Mouse (Mus musculus) heart, postnatal 14 days (tissue): Measurements from ENCODE around the gene Cend1. TPM values are rescaled to one million over a fixed set of nuclear protein-coding genes. Genes with fewer than 3 reads are reported as not detected.
"Not testable (repeated sequence)": the region's sequence is repeated elsewhere in the genome, so short reads cannot be mapped to it uniquely, and the experiment has no call there.

Experiments
- DNase-seq, 2 experiments: peaks; one replicate each; pipeline ENCODE4 v3.0.0; 2021 to 2022
- intact Hi-C: fragments of 180-260 bp; cut with DNase I; formaldehyde crosslinking; loops from one replicate; pipeline ENCODE4 v1.15.1; 2025
- total RNA-seq, 2 experiments: library from RNA; stranded (reverse); gene quantifications; 2 replicates each; pipeline ENCODE4 v1.2.3; 2021

Gene Cend1
- total RNA-seq, 2 experiments from 2014 or later, result 1.5 to 1.7 TPM

DNA sequence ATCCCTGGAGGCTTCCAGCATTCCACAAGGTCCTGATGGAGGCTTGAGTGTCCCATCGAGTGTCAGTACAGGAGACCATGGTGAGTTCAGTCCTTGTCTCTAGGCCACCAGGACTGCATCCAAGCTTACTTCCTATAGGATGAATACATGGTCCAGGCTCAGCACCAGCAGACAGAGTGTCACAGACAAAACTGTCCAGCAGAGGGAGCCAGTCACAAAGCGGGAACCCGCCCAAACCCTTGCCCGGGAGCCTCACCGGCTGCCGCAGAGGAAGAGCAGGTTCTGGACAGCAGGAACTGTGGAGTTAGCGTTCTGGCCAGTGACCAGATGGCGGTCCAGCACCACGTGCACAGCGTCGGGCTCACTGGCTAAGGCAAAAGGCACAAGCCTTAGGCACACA lies 20.5 kb downstream of the Cend1 start:
- intact Hi-C loops, result loop anchor here (1.0 to 2.0 kb wide), 2 partner anchors 28 to 116 kb away; partner anchors contain the start of gene Slc25a22
- DNase-seq, result peak; percentile 87 to 93

DNA sequence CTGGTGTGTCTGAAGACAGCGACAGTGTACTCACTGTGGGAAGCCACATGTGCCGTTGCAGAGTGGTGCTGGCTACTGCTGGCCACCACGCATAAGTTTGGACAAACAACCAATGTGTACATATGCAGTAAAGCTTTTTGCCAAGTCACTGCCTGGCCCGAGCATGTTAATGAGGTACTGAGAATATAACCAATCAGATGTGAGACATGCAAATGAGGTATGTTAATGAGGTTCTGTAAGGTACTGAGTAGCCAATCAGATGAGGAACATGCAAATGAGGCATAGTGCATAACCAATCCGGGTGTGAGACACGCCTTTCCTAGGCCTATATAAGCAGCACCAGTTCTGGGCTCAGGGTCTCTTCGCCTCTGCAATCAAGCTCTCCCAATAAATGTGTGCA lies 21.6 kb downstream of the Cend1 start:
- intact Hi-C loops, result loop anchor here (2.0 kb wide), 1 partner anchor 117 kb away; no protein-coding TSS in a partner anchor
- not testable (repeated sequence) for DNase-seq

DNA sequence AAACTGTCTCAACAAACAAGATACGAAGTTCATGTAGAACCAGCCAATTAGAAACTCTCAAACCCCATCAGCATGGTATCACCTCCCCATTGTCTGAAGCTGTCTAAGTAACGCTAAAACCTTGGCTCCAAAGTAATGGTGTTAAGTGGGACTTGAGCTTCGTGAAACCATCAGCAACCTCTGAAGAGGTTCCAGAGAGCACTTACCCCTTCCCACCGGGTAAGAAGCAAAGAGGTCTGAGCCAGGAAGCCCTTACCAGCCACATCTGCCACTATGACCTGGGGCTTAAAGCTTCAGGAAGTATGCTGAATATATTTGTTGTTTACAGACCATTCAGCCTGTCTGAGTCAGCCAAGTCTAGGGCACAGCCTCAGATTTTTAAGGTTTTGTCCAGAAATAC lies 23.8 kb downstream of the Cend1 start:
- intact Hi-C loops, result no loop called here
- no peak for DNase-seq

GRCm38 (mm10) chr7:141403305-141403704 lies 26.0 kb downstream of the Cend1 start:
- peak; percentile 62 to 73 for DNase-seq
- intact Hi-C loops, result no loop called here

DNA sequence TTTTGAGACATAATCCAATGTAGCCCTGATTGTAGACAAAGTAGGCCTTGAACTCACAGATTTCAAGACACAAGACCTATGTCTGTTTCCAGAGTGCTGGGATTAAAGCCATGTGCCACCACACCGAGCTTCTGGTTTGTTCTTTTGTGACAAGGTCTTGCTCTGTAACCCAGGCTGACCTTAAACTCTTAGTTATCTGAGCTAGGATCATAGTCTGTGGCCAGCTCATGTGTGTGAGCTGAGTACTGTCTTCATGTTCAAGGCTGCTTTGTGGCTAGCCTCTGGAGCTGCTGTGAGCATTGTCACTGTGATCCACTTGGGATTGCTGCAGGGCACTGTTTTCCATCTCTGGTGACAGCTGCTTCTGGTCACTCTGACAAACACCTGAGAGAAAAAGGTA lies 33.9 kb downstream of the Cend1 start:
- no peak for DNase-seq

GRCm38 (mm10) chr7:141394771-141395170 lies 34.5 kb downstream of the Cend1 start:
- intact Hi-C loops, result no loop called here
- DNase-seq, result peak; percentile 68 to 78

More for the DNA sequence above, 33.9 kb downstream of the Cend1 start:
- intact Hi-C loops, result no loop called here

- intact Hi-C loops, result no loop called here
- DNase-seq, result no peak
Observed at GRCm38 (mm10) chr7:141394158-141394557, 35.1 kb downstream of the Cend1 start.

- intact Hi-C loops, result no loop called here
Observed at GRCm38 (mm10) chr7:141392552-141393222, 36.6 kb downstream of the Cend1 start.

GRCm38 (mm10) chr7:141391625-141392551 lies 37.4 kb downstream of the Cend1 start, which contains the start of gene Taldo1:
Taldo1 (plus strand) TSS chr7:141392199.
- intact Hi-C loops, result no loop called here

More at GRCm38 (mm10) chr7:141392552-141393222, 36.6 kb downstream of the Cend1 start:
- no peak for DNase-seq

GRCm38 (mm10) chr7:141390326-141391259 lies 38.7 kb downstream of the Cend1 start:
- intact Hi-C loops, result no loop called here
- no peak for DNase-seq

More at GRCm38 (mm10) chr7:141391625-141392551, 37.4 kb downstream of the Cend1 start, which contains the start of gene Taldo1:
- peak; percentile 94 to 96 for DNase-seq

DNA sequence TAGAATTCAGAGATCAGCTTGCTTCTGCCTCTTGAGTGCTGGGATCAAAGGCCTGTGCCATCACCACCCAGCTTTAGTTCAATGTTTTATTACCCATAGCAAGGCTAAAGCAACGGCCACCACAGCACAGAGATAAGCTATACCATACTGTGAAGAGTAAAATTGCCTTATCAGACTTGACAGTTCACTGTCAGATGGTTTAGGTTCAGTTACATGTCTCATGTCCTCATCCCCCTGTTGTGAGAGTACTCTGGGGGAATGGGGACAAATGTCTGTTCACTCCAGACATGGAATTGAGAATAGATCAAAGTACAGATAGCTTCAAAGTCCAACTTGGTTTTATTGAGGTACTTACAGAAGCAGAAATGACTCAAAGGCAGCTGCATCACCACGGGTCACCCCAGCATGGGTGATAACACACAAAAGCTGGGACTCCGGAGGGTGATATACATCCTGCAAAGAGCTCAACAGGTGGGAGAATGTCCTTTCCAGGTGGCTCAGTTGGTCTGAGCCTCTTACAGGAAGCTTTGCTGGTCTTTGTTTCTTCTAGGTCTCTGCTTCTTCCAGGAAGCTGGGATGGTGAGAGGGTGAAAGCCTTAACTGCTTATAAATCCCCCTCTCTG lies 40.7 kb downstream of the Cend1 start:
- no peak for DNase-seq
- intact Hi-C loops, result no loop called here

DNA sequence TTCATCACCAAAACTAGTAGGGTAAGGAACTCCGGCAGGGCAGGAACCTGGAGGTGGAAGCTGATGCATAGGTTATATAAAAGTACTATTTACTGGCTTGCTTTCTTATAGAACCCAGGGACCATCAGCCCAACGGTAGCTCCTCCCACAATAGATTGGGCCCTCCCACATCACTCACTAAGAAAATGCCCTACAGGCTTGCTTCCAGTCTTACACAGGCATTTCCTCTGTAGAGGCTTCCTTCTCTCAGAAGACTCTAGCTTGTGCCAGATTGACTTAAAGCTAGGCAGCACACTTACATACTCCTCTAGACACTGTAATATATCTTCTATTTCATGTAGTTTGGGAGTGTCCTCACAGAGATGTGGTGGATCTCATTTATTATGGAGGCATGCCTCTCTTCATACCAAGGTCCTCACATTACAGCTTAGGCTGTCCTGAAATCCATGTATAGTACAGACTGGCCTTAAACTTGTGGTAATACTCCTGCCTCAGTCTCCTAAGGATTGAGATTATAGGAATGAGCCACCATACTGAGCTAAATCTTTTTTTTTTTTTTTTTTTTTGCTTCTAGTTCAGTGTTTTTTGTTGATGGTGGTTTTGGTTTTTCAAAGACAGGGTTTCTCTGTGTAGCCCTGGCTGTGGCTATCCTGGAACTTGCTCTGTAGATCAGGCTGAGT lies 41.3 kb downstream of the Cend1 start:
- no peak for DNase-seq
- intact Hi-C loops, result no loop called here

GRCm38 (mm10) chr7:141381068-141381835 lies 48.0 kb downstream of the Cend1 start:
- intact Hi-C loops, result no loop called here
- no peak for DNase-seq

- no peak for DNase-seq
Observed at GRCm38 (mm10) chr7:141379584-141379983, 49.7 kb downstream of the Cend1 start.

More at GRCm38 (mm10) chr7:141379584-141379983, 49.7 kb downstream of the Cend1 start:
- intact Hi-C loops, result no loop called here
